20 mouse cellular contexts compared by ENCODE assay signal in genomic region chr19:31158944-31159460, GRCm38 (mm10).
"Had no signal": no experiment of that assay in that cellular context is flagged by ENCODE, and none has a peak within 500 bp of the region (broad histone marks: within the 10 kb centered on the region; RNA-seq: fewer than 3 reads in every experiment).

No protein-coding gene starts in this region.

- H3K27ac ChIP-seq: limb, embryonic 12.5 days; limb, embryonic 15.5 days; liver, embryonic 14.5 days; macrophage; midbrain, embryonic 12.5 days; neural tube, embryonic 12.5 days; stomach, embryonic 15.5 days had no signal

- H3K9ac ChIP-seq: limb, embryonic 12.5 days; limb, embryonic 15.5 days; liver, embryonic 14.5 days; liver, postnatal 0 days; lung, embryonic 14.5 days; midbrain, embryonic 12.5 days; neural tube, embryonic 12.5 days; stomach, embryonic 15.5 days had no signal

- H3K27me3 ChIP-seq: limb, embryonic 12.5 days; limb, embryonic 15.5 days; midbrain, embryonic 12.5 days; neural tube, embryonic 12.5 days; stomach, embryonic 15.5 days had no signal

- H3K4me3 ChIP-seq: limb, embryonic 12.5 days; limb, embryonic 15.5 days; midbrain, embryonic 12.5 days; neural tube, embryonic 12.5 days; stomach, embryonic 15.5 days had no signal

- ATAC-seq: liver, postnatal 0 days; lung, postnatal 0 days; midbrain, embryonic 16.5 days had no signal

- H3K36me3 ChIP-seq: limb, embryonic 12.5 days; limb, embryonic 15.5 days; midbrain, embryonic 12.5 days; neural tube, embryonic 12.5 days; stomach, embryonic 15.5 days had no signal

- H3K4me1 ChIP-seq: limb, embryonic 12.5 days; limb, embryonic 15.5 days; midbrain, embryonic 12.5 days; neural tube, embryonic 12.5 days; stomach, embryonic 15.5 days had no signal

- H3K9me3 ChIP-seq: limb, embryonic 12.5 days; limb, embryonic 15.5 days; midbrain, embryonic 12.5 days; neural tube, embryonic 12.5 days; stomach, embryonic 15.5 days had no signal

- DNase-seq: kidney, adult 9 months; kidney, postnatal 14 days; kidney, postnatal 4 days; left cerebral cortex, postnatal 4 days; liver, postnatal 0 days; lung, embryonic 14.5 days; right cerebral cortex, adult 18-20 months; right cerebral cortex, postnatal 25 days; spleen, adult 18-20 months; thymus, postnatal 25 days had no signal

- H3K4me2 ChIP-seq: limb, embryonic 12.5 days; limb, embryonic 15.5 days; liver, embryonic 11.5 days; lung, embryonic 14.5 days; midbrain, embryonic 12.5 days; neural tube, embryonic 12.5 days; stomach, embryonic 15.5 days had no signal
